Mouse (Mus musculus) CH12.LX (cell line): Measurements from ENCODE around the gene Zbtb46. TPM values are rescaled to one million over a fixed set of nuclear protein-coding genes. Genes with fewer than 3 reads are reported as not detected.

Source experiments
- DNase-seq: peaks from one replicate; pipeline ENCODE4 v3.0.0-alpha.2; 2013; ENCODE audit errors: extremely low read depth
- H3K27ac ChIP-seq: 2 replicates; pipeline ENCODE4 v1.5.1; 2012; ENCODE audit warnings: low read depth, mild to moderate bottlenecking, control low read depth, moderate library complexity; ENCODE audit not compliant: insufficient read depth
- H3K27me3 ChIP-seq: replicated peaks from 2 replicates; pipeline ENCODE3; 2012; ENCODE audit warnings: inconsistent platforms
- H3K36me3 ChIP-seq, 2 experiments: replicated peaks in 1 of 2; 2 replicates each; pipeline versions ENCODE3 to v1.6.1; 2012; ENCODE audit warnings: inconsistent platforms in 1 of 2, low read length in 1 of 2, mild to moderate bottlenecking in 1 of 2, mixed read lengths in 1 of 2, moderate library complexity in 1 of 2; ENCODE audit not compliant: control insufficient read depth in 1 of 2, insufficient read depth in 1 of 2
- H3K4me1 ChIP-seq, 2 experiments: 2 replicates each; pipeline ENCODE4 v1.6.1; 2012; ENCODE audit warnings: inconsistent platforms in 1 of 2, moderate library complexity in 1 of 2; ENCODE audit not compliant: insufficient read depth in 2 of 2, control insufficient read depth in 1 of 2
- H3K4me2 ChIP-seq: 2 replicates; pipeline ENCODE4 v1.6.1; 2012; ENCODE audit warnings: low read depth, mild to moderate bottlenecking, control low read depth; ENCODE audit not compliant: poor library complexity, insufficient read depth, severe bottlenecking
- H3K4me3 ChIP-seq, 3 experiments: fragments of 150-350 bp in 1 of 3; sonication (generic) in 1 of 3; replicated peaks in 1 of 3; 2 replicates each; pipeline versions ENCODE3 to v1.5.1; 2011 to 2012; ENCODE audit warnings: low read depth in 2 of 3, low read length in 2 of 3, mild to moderate bottlenecking in 2 of 3, moderate library complexity in 2 of 3, control low read depth in 1 of 3, improper control_type of control experiment in 1 of 3, inconsistent platforms in 1 of 3, mixed read lengths in 1 of 3; ENCODE audit not compliant: poor library complexity in 1 of 3
- H3K79me2 ChIP-seq: replicated peaks from 2 replicates; pipeline ENCODE4 v1.6.1; 2012; ENCODE audit warnings: mild to moderate bottlenecking, moderate library complexity; ENCODE audit not compliant: control insufficient read depth, poor library complexity, insufficient read depth, severe bottlenecking; ENCODE audit errors: extremely low read depth
- H3K9ac ChIP-seq: 2 replicates; pipeline ENCODE4 v1.6.1; 2012; ENCODE audit warnings: low read depth, mild to moderate bottlenecking, control low read depth, moderate library complexity; ENCODE audit not compliant: insufficient read depth
- H3K9me3 ChIP-seq: replicated peaks from 2 replicates; pipeline ENCODE3; 2012; ENCODE audit warnings: low read length, inconsistent platforms, mixed read lengths
- CHD2 ChIP-seq: IDR thresholded peaks from 2 replicates; pipeline ENCODE4 v1.6.1; 2011; ENCODE audit warnings: low read length, improper control_type of control experiment
- CTCF ChIP-seq, 2 experiments: IDR thresholded peaks in 1 of 2; conservative IDR thresholded peaks in 1 of 2; 2 replicates each; pipeline ENCODE4 v1.5.1; 2011 to 2012; ENCODE audit warnings: low read depth in 2 of 2, low read length in 2 of 2, improper control_type of control experiment in 1 of 2, inconsistent platforms in 1 of 2, mild to moderate bottlenecking in 1 of 2, moderate library complexity in 1 of 2
- E2F4 ChIP-seq: IDR thresholded peaks from 2 replicates; pipeline ENCODE4 v1.6.1; 2011; ENCODE audit warnings: low read depth, low read length, improper control_type of control experiment; ENCODE audit not compliant: insufficient replicate concordance
- ELF1 ChIP-seq: IDR thresholded peaks from 2 replicates; pipeline ENCODE4 v1.6.1; 2014; ENCODE audit warnings: low read depth, mild to moderate bottlenecking, inconsistent platforms, low read length, improper control_type of control experiment
- GABPA ChIP-seq: IDR thresholded peaks from 2 replicates; pipeline ENCODE4 v1.6.1; 2012; ENCODE audit warnings: low read depth, low read length, improper control_type of control experiment, inconsistent platforms; ENCODE audit not compliant: insufficient replicate concordance
- HCFC1 ChIP-seq: IDR thresholded peaks from 2 replicates; pipeline ENCODE4 v1.6.1; 2012; ENCODE audit warnings: low read depth, mild to moderate bottlenecking, inconsistent platforms, low read length, improper control_type of control experiment
- IRF4 ChIP-seq: IDR thresholded peaks from 2 replicates; pipeline ENCODE4 v1.6.1; 2014; ENCODE audit warnings: low read depth, mild to moderate bottlenecking, inconsistent platforms, low read length, improper control_type of control experiment
- KAT2A ChIP-seq: IDR thresholded peaks from 2 replicates; pipeline ENCODE4 v1.6.1; 2012; ENCODE audit warnings: low read length, improper control_type of control experiment, inconsistent platforms; ENCODE audit not compliant: insufficient replicate concordance
- MAX ChIP-seq: IDR thresholded peaks from 2 replicates; pipeline ENCODE4 v1.6.1; 2011; ENCODE audit warnings: low read length, improper control_type of control experiment
- MAZ ChIP-seq: IDR thresholded peaks from 2 replicates; pipeline ENCODE4 v1.6.1; 2012; ENCODE audit warnings: low read depth, mild to moderate bottlenecking, inconsistent platforms, low read length, improper control_type of control experiment, moderate library complexity
- MEF2A ChIP-seq: IDR thresholded peaks from 2 replicates; pipeline ENCODE4 v1.6.1; 2014; ENCODE audit warnings: low read depth, mild to moderate bottlenecking, inconsistent platforms, low read length, improper control_type of control experiment, borderline replicate concordance
- MXI1 ChIP-seq: IDR thresholded peaks from 2 replicates; pipeline ENCODE4 v1.6.1; 2011; ENCODE audit warnings: mild to moderate bottlenecking, low read depth, low read length, improper control_type of control experiment
- NELFE ChIP-seq: IDR thresholded peaks from 2 replicates; pipeline ENCODE4 v1.6.1; 2011; ENCODE audit warnings: low read depth, low read length, improper control_type of control experiment
- PAX5 ChIP-seq: IDR thresholded peaks from 2 replicates; pipeline ENCODE4 v1.6.1; 2012; ENCODE audit warnings: low read length, inconsistent platforms, mixed read lengths
- POLR2A ChIP-seq: IDR thresholded peaks from 2 replicates; pipeline ENCODE4 v1.6.1; 2011; ENCODE audit warnings: low read depth, mild to moderate bottlenecking, improper control_type of control experiment, low read length
- POLR2AphosphoS2 ChIP-seq: IDR thresholded peaks from 2 replicates; pipeline ENCODE4 v1.6.1; 2011; ENCODE audit warnings: low read depth, low read length, improper control_type of control experiment
- RAD21 ChIP-seq: IDR thresholded peaks from 2 replicates; pipeline ENCODE4 v1.6.1; 2011; ENCODE audit warnings: low read depth, mild to moderate bottlenecking, low read length, improper control_type of control experiment, moderate library complexity
- SIN3A ChIP-seq: IDR thresholded peaks from 2 replicates; pipeline ENCODE4 v1.6.1; 2012; ENCODE audit warnings: low read length, improper control_type of control experiment, inconsistent platforms
- SMC3 ChIP-seq: IDR thresholded peaks from 2 replicates; pipeline ENCODE4 v1.6.1; 2011; ENCODE audit warnings: low read depth, low read length, improper control_type of control experiment
- TBP ChIP-seq: conservative IDR thresholded peaks from 2 replicates; pipeline ENCODE4 v1.6.1; 2011; ENCODE audit warnings: low read depth, low read length, improper control_type of control experiment
- TCF12 ChIP-seq: IDR thresholded peaks from 2 replicates; pipeline ENCODE4 v1.6.1; 2014; ENCODE audit warnings: low read depth, mild to moderate bottlenecking, inconsistent platforms, low read length, improper control_type of control experiment
- USF2 ChIP-seq: conservative IDR thresholded peaks from 2 replicates; pipeline ENCODE4 v1.6.1; 2011; ENCODE audit warnings: low read depth, low read length, improper control_type of control experiment
- ZMIZ1 ChIP-seq: IDR thresholded peaks from 2 replicates; pipeline ENCODE4 v1.6.1; 2012; ENCODE audit warnings: low read depth, mild to moderate bottlenecking, inconsistent platforms, low read length, improper control_type of control experiment
- dilution Hi-C: fragments of 300-500 bp; cut with MboI; formaldehyde crosslinking; loops from 2 replicates; pipeline ENCODE4 v1.14.3; 2020; ENCODE audit warnings: low sequenced_read_pairs; ENCODE audit not compliant: extremely low pct_unique_long_range_greater_than_20kb, extremely low pct_ligation_motif_present
- in situ Hi-C: fragments of 300-500 bp; cut with MboI; formaldehyde crosslinking; loops from 3 replicates; pipeline ENCODE4 v1.14.3; 2019; ENCODE audit warnings: low sequenced_read_pairs, low pct_ligation_motif_present, low pct_unique_long_range_greater_than_20kb, mixed read lengths
- polyA plus RNA-seq: library from polyadenylated mRNA; unstranded; fragments of >175 nt; gene quantifications from 2 replicates; pipeline ENCODE4 v1.2.1, GENCODE M21; 2012; ENCODE audit warnings: low read depth; ENCODE audit not compliant: insufficient read length
- total RNA-seq, 2 experiments: library from RNA; depleted of rRNA; stranded (reverse); fragments of 300-350 nt in 1 of 2; fragments of >200 nt in 1 of 2; gene quantifications; 2 replicates each; pipeline ENCODE4 v1.2.3; 2012 to 2014

Zbtb46 gene
- total and polyA plus RNA-seq, 3 experiments: 5.3 to 9.3 (median 6.7) TPM

GRCm38 (mm10) chr2:181496831-181497547 lies 37.8 kb upstream of the Zbtb46 start, which contains the start of gene Tpd52l2:
Tpd52l2 (plus strand) TSS chr2:181497142.
- H3K4me1 ChIP-seq: peaks cover 10 to 40% of the 10 kb centered on the region in 2 experiments
- in situ Hi-C loops: loop anchor here (25.0 kb wide), 1 partner anchor 310 kb away; the partner anchor contains the start of gene Ppdpf
- no peak for TF ChIP-seq MAZ
- no peak for TF ChIP-seq USF2
- TF ChIP-seq ELF1: peak; percentile 94
- TF ChIP-seq NELFE: peak; percentile 89
- TF ChIP-seq TBP: peak; percentile 86
- TF ChIP-seq TCF12: peak; percentile 50; the same call in 1 of the 2 replicates
- peak; percentile 5; the same call in 1 of the 2 replicates for TF ChIP-seq GABPA
- TF ChIP-seq CHD2: peak; percentile 77
- no peak for TF ChIP-seq PAX5
- TF ChIP-seq KAT2A: peak; percentile 65; the same call in 1 of the 2 replicates
- TF ChIP-seq MAX: peak; percentile 29; the same call in 1 of the 2 replicates
- 0 out of 2 replicates have a peak, but pooled peaks have one; percentile 10 for TF ChIP-seq MEF2A
- TF ChIP-seq MXI1: peak; percentile 74; the same call in 1 of the 2 replicates
- TF ChIP-seq E2F4: peak; percentile 80; the same call in 1 of the 2 replicates
- no peak for TF ChIP-seq RAD21
- TF ChIP-seq SIN3A: peak; percentile 88
- TF ChIP-seq ZMIZ1: peak; percentile 60; the same call in 1 of the 2 replicates
- peak; percentile 89 for TF ChIP-seq HCFC1
- TF ChIP-seq POLR2AphosphoS2: 0 out of 2 replicates have a peak, but pooled peaks have one; percentile 46
- peak; percentile 45; the same call in 1 of the 2 replicates for TF ChIP-seq IRF4
- TF ChIP-seq POLR2A: peak; percentile 92
- no peak for TF ChIP-seq CTCF (conservative IDR thresholded peaks at IDR 0.05 in 1 of 2, IDR thresholded peaks at IDR 0.05 in 1 of 2; ENCODE audit: low read depth in 2 of 2, low read length in 2 of 2)
- no peak for TF ChIP-seq SMC3
- TF ChIP-seq, all 38 proteins: peak for 17

More at GRCm38 (mm10) chr2:181496831-181497547, 37.8 kb upstream of the Zbtb46 start, which contains the start of gene Tpd52l2:
- no peaks in the 10 kb centered on the region for H3K9me3 ChIP-seq
- H3K27me3 ChIP-seq: no peaks in the 10 kb centered on the region
- H3K79me2 ChIP-seq: peaks cover 36% of the 10 kb centered on the region
- H3K4me2 ChIP-seq: peak within 1 kb of the TSS; percentile 94
- peak; percentile 97 for DNase-seq
- dilution Hi-C loops: no loop called here
- peaks cover 17 to 40% of the 10 kb centered on the region in 2 experiments for H3K36me3 ChIP-seq
- peak within 1 kb of the TSS; percentile 81 to 97 (median 97) for H3K4me3 ChIP-seq
- H3K27ac ChIP-seq: peak within 1 kb of the TSS; percentile 90
- peak within 1 kb of the TSS; percentile 91 for H3K9ac ChIP-seq
